Mouse (Mus musculus): ENCODE measurements at regions not wholly inside any gene's neighbourhood (a gene's known extent, or its start where the extent isn't known, plus 50 kb on each side); places are given as distances from the start of the nearest gene placed in this dataset.

DNA sequence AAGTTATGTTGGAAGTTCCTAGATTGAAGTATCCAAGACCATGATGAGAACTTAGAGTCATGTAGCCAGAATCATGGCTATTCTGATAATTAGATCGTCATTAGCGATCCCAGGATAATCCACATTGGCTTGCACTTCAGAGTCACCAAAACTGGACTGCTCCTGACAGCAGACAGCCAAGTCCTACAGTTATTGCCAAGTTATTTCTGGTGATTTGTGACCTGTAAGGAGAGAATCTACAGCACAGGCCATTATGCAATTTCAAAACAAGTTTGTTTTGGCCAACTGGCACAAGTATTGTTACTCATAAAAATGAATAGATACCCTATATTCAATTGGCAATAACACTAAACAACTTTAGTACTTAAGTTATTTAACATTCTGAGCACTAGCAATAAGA lies 447.9 kb upstream of the Robo1 start:
- 88% methylated on average over 2 of the region's 2 CpGs for WGBS
- ATAC-seq (replicated peaks; ENCODE audit: low FRiP score): no peak

DNA sequence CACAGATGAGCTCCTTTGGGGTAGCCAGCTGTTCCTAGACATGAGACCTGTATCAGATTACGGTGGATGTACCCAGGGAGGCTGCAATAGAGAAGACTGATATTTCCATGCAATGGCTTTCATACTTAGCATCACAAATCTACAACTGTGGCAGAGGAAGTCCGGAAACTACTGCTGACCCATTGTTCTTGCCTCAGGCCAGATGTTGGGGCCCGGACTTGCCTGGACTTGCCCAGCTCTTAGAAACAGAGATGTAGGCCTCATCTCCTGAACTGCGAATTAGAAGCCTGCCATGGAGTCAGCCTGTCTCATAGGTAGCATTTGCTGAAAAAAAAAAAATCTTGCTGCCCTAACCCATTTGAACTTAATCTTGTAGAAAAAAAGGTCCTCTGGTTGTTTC lies 422.4 kb upstream of the Robo1 start:
- DNase-seq (ENCODE audit: low spot score): no peak
- H3K9ac ChIP-seq (ENCODE audit: low read depth, low read length): no peak overlapping the region

More for the DNA sequence above, 447.9 kb upstream of the Robo1 start:
- no peak overlapping the region for H3K4me3 ChIP-seq (ENCODE audit: low read depth, low read length)
- H3K9me3 ChIP-seq (ENCODE audit: control insufficient read depth, low read length): no peaks in the 10 kb centered on the region
- H3K4me1 ChIP-seq (replicated peaks; ENCODE audit: control insufficient read depth, insufficient read depth, low read length): no peaks in the 10 kb centered on the region
- DNase-seq (ENCODE audit: low spot score): no peak
- no peak overlapping the region for H3K4me2 ChIP-seq
- H3K27me3 ChIP-seq (replicated peaks; ENCODE audit: control insufficient read depth, insufficient read depth, low read length): no peaks in the 10 kb centered on the region
- no peak overlapping the region for H3K9ac ChIP-seq (ENCODE audit: low read depth, low read length)
- no peaks in the 10 kb centered on the region for H3K36me3 ChIP-seq (ENCODE audit: control insufficient read depth, insufficient read depth, low read length)
- no peak overlapping the region for H3K27ac ChIP-seq (ENCODE audit: low read depth, low read length)

DNA sequence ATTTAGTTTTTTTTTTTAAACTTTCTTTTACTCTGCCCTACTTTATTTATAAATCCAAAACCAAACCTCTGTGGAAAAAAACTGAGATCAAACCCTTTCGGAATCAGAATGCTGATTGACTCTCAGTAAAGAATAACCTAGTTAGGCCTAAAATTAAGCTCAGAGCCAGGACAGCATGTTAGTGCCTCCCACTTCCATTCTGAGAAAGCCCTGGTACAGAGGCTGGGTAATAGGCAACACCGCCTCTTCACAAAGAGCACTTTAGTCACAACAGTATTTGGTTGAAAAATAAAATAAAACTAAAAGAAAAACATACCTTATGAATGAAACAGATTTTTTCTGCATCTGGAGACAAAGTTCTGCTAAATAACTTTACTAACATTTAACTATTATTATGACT lies 418.4 kb upstream of the Robo1 start:
- Histone ChIP-seq H3K36me3 (ENCODE audit: control insufficient read depth, insufficient read depth, low read length) (no peaks in the 10 kb centered on the region), H3K27me3 (replicated peaks; ENCODE audit: control insufficient read depth, insufficient read depth, low read length) (no peaks in the 10 kb centered on the region), H3K4me3 (ENCODE audit: low read depth, low read length) (no peak overlapping the region), H3K4me1 (replicated peaks; ENCODE audit: control insufficient read depth, insufficient read depth, low read length) (no peaks in the 10 kb centered on the region), H3K4me2 (no peak overlapping the region), H3K9ac (ENCODE audit: low read depth, low read length) (no peak overlapping the region), H3K27ac (ENCODE audit: low read depth, low read length) (no peak overlapping the region), H3K9me3 (ENCODE audit: control insufficient read depth, low read length) (no peaks in the 10 kb centered on the region)
- DNase-seq (ENCODE audit: low spot score) (no peak), ATAC-seq (replicated peaks; ENCODE audit: low FRiP score) (no peak)
- WGBS: 86% methylated on average over 2 of the region's 2 CpGs

More for the DNA sequence above, 422.4 kb upstream of the Robo1 start:
- WGBS: 75% methylated on average over 4 of the region's 4 CpGs
- H3K27me3 ChIP-seq (replicated peaks; ENCODE audit: control insufficient read depth, insufficient read depth, low read length): no peaks in the 10 kb centered on the region
- H3K9me3 ChIP-seq (ENCODE audit: control insufficient read depth, low read length): no peaks in the 10 kb centered on the region
- no peak overlapping the region for H3K27ac ChIP-seq (ENCODE audit: low read depth, low read length)
- no peak for ATAC-seq (replicated peaks; ENCODE audit: low FRiP score)
- H3K4me3 ChIP-seq (ENCODE audit: low read depth, low read length): no peak overlapping the region
- no peak overlapping the region for H3K4me2 ChIP-seq
- H3K36me3 ChIP-seq (ENCODE audit: control insufficient read depth, insufficient read depth, low read length): no peaks in the 10 kb centered on the region
- no peaks in the 10 kb centered on the region for H3K4me1 ChIP-seq (replicated peaks; ENCODE audit: control insufficient read depth, insufficient read depth, low read length)

DNA sequence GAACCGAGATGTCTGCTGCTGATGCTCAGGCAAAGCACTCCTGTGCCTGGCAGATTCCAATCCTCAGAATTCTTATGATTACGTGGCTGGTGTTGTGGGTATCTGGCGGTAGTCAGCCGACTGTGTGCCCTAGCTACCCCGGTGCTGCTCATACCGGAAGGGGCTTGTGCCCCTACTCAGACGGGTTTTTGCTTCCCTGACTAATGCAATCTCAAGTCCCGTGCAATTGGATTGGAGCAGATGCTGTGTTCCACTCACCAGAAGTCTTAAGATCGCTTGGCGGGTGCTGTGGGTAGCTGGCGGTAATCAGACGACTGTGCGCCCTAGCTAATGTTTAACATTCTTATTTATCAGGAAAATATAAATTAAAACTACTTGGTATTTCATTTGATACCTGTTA lies 385.0 kb upstream of the Robo1 start:
- H3K27ac ChIP-seq (ENCODE audit: low read depth, low read length): no peak overlapping the region
- no peak overlapping the region for H3K4me2 ChIP-seq
- H3K9me3 ChIP-seq (ENCODE audit: control insufficient read depth, low read length): no peaks in the 10 kb centered on the region
- no peak overlapping the region for H3K9ac ChIP-seq (ENCODE audit: low read depth, low read length)
- no peak for ATAC-seq (replicated peaks; ENCODE audit: low FRiP score)
- no peak for DNase-seq (ENCODE audit: low spot score)
- H3K36me3 ChIP-seq (ENCODE audit: control insufficient read depth, insufficient read depth, low read length): no peaks in the 10 kb centered on the region
- H3K27me3 ChIP-seq (replicated peaks; ENCODE audit: control insufficient read depth, insufficient read depth, low read length): no peaks in the 10 kb centered on the region
- 83% methylated on average over 13 of the region's 13 CpGs for WGBS
- no peaks in the 10 kb centered on the region for H3K4me1 ChIP-seq (replicated peaks; ENCODE audit: control insufficient read depth, insufficient read depth, low read length)
- no peak overlapping the region for H3K4me3 ChIP-seq (ENCODE audit: low read depth, low read length)

DNA sequence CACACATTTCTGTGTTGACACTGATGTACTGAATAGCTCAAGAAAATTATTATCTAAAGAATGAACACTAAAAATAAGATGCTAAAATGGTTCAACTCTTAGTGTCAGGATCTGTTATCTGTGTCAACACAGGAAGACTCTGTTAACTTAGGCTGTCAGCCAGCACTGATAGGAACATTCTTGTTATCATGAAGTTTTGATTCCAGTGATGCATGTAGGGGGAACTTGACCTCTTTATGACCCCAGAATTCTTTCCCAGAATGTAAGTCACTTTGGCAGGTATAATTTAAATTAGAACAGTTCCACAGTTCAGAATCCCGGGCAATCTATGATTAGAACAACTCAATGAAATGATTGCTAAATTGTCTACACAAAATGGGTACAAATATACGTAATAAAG lies 363.9 kb upstream of the Robo1 start:
- Histone ChIP-seq H3K4me1 (replicated peaks; ENCODE audit: control insufficient read depth, insufficient read depth, low read length) (no peaks in the 10 kb centered on the region), H3K36me3 (ENCODE audit: control insufficient read depth, insufficient read depth, low read length) (no peaks in the 10 kb centered on the region), H3K9ac (ENCODE audit: low read depth, low read length) (no peak overlapping the region), H3K27ac (ENCODE audit: low read depth, low read length) (no peak overlapping the region), H3K27me3 (replicated peaks; ENCODE audit: control insufficient read depth, insufficient read depth, low read length) (no peaks in the 10 kb centered on the region), H3K4me2 (no peak overlapping the region), H3K4me3 (ENCODE audit: low read depth, low read length) (no peak overlapping the region), H3K9me3 (ENCODE audit: control insufficient read depth, low read length) (no peaks in the 10 kb centered on the region)
- WGBS: 69% methylated on average over 2 of the region's 2 CpGs
- ATAC-seq (replicated peaks; ENCODE audit: low FRiP score) (no peak), DNase-seq (ENCODE audit: low spot score) (no peak)

DNA sequence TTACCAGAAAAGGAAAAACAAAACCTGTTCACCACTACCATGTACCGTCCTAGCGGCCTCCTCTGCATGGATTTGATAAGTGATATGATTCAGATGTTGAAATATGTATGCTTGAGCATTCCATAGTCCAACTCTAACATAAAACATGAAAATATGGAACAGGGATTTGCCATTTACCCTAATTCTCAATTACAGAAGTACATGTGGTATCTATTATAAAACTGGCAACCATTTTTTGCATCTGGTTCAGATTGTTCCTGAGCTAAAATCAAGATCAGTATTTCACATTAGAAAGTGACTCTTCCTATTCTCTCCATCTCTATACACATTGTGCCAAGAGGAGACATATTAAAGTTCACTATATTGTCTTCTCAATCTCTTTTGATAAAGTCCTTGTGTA lies 363.3 kb upstream of the Robo1 start:
- Histone ChIP-seq H3K4me1 (replicated peaks; ENCODE audit: control insufficient read depth, insufficient read depth, low read length) (no peaks in the 10 kb centered on the region), H3K4me2 (no peak overlapping the region), H3K9me3 (ENCODE audit: control insufficient read depth, low read length) (no peaks in the 10 kb centered on the region), H3K27me3 (replicated peaks; ENCODE audit: control insufficient read depth, insufficient read depth, low read length) (no peaks in the 10 kb centered on the region), H3K27ac (ENCODE audit: low read depth, low read length) (no peak overlapping the region), H3K9ac (ENCODE audit: low read depth, low read length) (no peak overlapping the region), H3K36me3 (ENCODE audit: control insufficient read depth, insufficient read depth, low read length) (no peaks in the 10 kb centered on the region), H3K4me3 (ENCODE audit: low read depth, low read length) (no peak overlapping the region)
- DNase-seq (ENCODE audit: low spot score): no peak
- no peak for ATAC-seq (replicated peaks; ENCODE audit: low FRiP score)
- 86% methylated on average over 2 of the region's 2 CpGs for WGBS

DNA sequence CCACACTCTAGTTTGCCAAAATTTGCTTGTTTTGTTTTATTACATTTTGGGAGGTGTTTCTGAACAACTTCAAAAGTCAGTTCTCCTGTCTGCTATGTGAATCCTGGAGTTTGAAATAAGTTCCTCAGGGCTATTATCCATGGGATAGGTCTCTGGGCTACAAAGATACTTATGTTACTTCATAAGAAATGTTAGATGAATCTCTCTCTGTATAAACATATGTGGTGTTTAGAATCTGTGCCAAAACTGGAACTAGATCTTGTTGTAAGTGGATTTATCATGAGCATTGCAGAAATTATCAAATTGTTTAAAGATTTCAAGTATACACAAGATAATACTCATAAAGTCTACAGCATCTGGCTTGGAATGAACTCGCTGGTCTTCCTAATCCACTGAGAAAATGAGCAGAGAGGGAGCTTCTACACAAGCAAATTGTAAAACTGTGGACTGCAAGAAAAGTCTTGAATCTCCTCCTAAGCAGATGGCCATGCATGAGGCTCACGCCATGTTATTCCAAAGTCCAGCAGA lies 355.2 kb upstream of the Robo1 start:
- Histone ChIP-seq H3K9me3 (ENCODE audit: control insufficient read depth, low read length) (no peaks in the 10 kb centered on the region), H3K36me3 (ENCODE audit: control insufficient read depth, insufficient read depth, low read length) (no peaks in the 10 kb centered on the region), H3K4me1 (replicated peaks; ENCODE audit: control insufficient read depth, insufficient read depth, low read length) (no peaks in the 10 kb centered on the region), H3K27me3 (replicated peaks; ENCODE audit: control insufficient read depth, insufficient read depth, low read length) (no peaks in the 10 kb centered on the region), H3K9ac (ENCODE audit: low read depth, low read length) (no peak overlapping the region), H3K4me2 (no peak overlapping the region), H3K4me3 (ENCODE audit: low read depth, low read length) (no peak overlapping the region), H3K27ac (ENCODE audit: low read depth, low read length) (no peak overlapping the region)
- 78% methylated on average over 2 of the region's 2 CpGs for WGBS
- DNase-seq (ENCODE audit: low spot score): no peak
- no peak for ATAC-seq (replicated peaks; ENCODE audit: low FRiP score)

DNA sequence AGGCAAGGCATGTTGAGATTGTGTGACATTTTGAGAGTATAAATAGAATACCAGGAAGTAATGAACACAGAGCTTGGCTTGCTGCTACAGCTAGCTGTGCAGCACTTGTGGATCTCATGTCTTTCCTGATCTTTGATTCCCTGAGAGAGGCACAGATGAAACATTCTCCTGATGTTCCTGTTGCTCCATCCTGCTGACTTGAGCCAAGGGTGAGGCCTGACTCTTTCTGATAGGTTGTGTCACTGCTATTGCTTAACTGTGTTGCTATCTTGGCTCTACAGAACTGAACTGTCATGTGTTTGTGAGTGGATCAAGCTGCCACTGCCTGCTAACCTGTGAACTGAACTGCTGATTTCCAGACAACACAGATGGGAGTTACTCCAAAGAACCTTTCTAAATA lies 344.5 kb upstream of the Robo1 start:
- Histone ChIP-seq H3K4me1 (replicated peaks; ENCODE audit: control insufficient read depth, insufficient read depth, low read length) (no peaks in the 10 kb centered on the region), H3K36me3 (ENCODE audit: control insufficient read depth, insufficient read depth, low read length) (no peaks in the 10 kb centered on the region), H3K4me3 (ENCODE audit: low read depth, low read length) (no peak overlapping the region), H3K27ac (ENCODE audit: low read depth, low read length) (no peak overlapping the region), H3K27me3 (replicated peaks; ENCODE audit: control insufficient read depth, insufficient read depth, low read length) (no peaks in the 10 kb centered on the region), H3K4me2 (no peak overlapping the region), H3K9me3 (ENCODE audit: control insufficient read depth, low read length) (no peaks in the 10 kb centered on the region), H3K9ac (ENCODE audit: low read depth, low read length) (no peak overlapping the region)
- DNase-seq (ENCODE audit: low spot score) (no peak), ATAC-seq (replicated peaks; ENCODE audit: low FRiP score) (no peak)

DNA sequence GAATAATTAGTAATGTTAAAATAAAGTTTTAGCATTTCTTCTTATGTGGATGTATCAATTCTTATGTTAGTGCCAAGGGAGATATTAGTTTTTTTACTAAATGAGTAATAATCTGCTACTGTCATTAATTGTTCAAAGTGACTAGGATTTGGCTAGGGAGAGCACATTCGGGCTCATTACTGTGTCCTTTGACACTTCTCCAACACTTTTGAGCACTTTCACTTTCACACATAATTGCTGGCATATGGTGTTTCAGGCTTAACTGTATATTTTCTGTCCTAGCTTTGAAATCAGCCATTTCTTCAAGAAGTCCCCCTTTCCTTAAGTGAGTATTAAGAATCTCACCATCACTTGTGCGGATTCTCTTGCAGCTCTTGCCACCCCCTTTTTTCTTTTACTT lies 334.3 kb upstream of the Robo1 start:
- ATAC-seq (replicated peaks; ENCODE audit: low FRiP score) (no peak), DNase-seq (ENCODE audit: low spot score) (no peak)
- H3K36me3 ChIP-seq (ENCODE audit: control insufficient read depth, insufficient read depth, low read length): no peaks in the 10 kb centered on the region
- no peak overlapping the region for H3K4me2 ChIP-seq
- no peak overlapping the region for H3K9ac ChIP-seq (ENCODE audit: low read depth, low read length)
- H3K27me3 ChIP-seq (replicated peaks; ENCODE audit: control insufficient read depth, insufficient read depth, low read length): no peaks in the 10 kb centered on the region
- H3K4me1 ChIP-seq (replicated peaks; ENCODE audit: control insufficient read depth, insufficient read depth, low read length): no peaks in the 10 kb centered on the region
- no peaks in the 10 kb centered on the region for H3K9me3 ChIP-seq (ENCODE audit: control insufficient read depth, low read length)
- no peak overlapping the region for H3K27ac ChIP-seq (ENCODE audit: low read depth, low read length)
- H3K4me3 ChIP-seq (ENCODE audit: low read depth, low read length): no peak overlapping the region
- WGBS: 68% methylated on average over 2 of the region's 2 CpGs

Measured in liver, embryonic 11.5 days (tissue).